Mouse (Mus musculus) bone marrow, adult 2 months (tissue): ENCODE results near the gene Selplg. TPM values are rescaled to one million over a fixed set of nuclear protein-coding genes. Genes with fewer than 3 reads are reported as not detected.
A peak's percentile ranks its signal among the peaks of the same experiment; 100 is the strongest.

Experiments
- H3K27ac ChIP-seq: fragments of 200-500 bp; 2 replicates; pipeline ENCODE4 v1.5.1; 2012; ENCODE audit warnings: low read depth, mild to moderate bottlenecking, control low read depth, inconsistent platforms, low read length; ENCODE audit not compliant: control insufficient read depth, poor library complexity, insufficient read depth
- H3K4me1 ChIP-seq: fragments of 200-500 bp; 2 replicates; pipeline ENCODE4 v1.6.1; 2011; ENCODE audit warnings: low read length; ENCODE audit not compliant: control insufficient read depth, insufficient read depth
- H3K4me3 ChIP-seq: fragments of 200-500 bp; replicated peaks from 2 replicates; pipeline ENCODE3; 2011; ENCODE audit warnings: mild to moderate bottlenecking, low read depth, low read length, control low read depth; ENCODE audit not compliant: control insufficient read depth
- CTCF ChIP-seq: fragments of 200-500 bp; IDR thresholded peaks from 2 replicates; pipeline ENCODE4 v1.5.1; 2011; ENCODE audit warnings: low read length, control low read depth; ENCODE audit not compliant: control insufficient read depth, insufficient read depth
- POLR2A ChIP-seq: fragments of 200-500 bp; IDR thresholded peaks from 2 replicates; pipeline ENCODE4 v1.6.1; 2011; ENCODE audit warnings: low read depth, mild to moderate bottlenecking, control low read depth, low read length, borderline replicate concordance; ENCODE audit not compliant: control insufficient read depth
- WGBS: fragments of 180-500 bp; shearing (Covaris S2); methylation state at CpG from one replicate; pipeline ENCODE4 v1.1.7; 2018; 5-methylcytosine and 5-hydroxymethylcytosine counted together
- polyA plus RNA-seq: library from polyadenylated mRNA; stranded (reverse); fragments of >200 nt; gene quantifications from 2 replicates; pipeline ENCODE4 v1.2.4, GENCODE M21; 2011; ENCODE audit warnings: low replicate concordance; ENCODE audit not compliant: missing spikeins, insufficient read depth, insufficient read length

Gene Selplg
- polyA plus RNA-seq, 1 experiment = 146 TPM

GRCm38 (mm10) chr5:113872936-113873912 lies 40.8 kb upstream of the Selplg start:
- Histone ChIP-seq H3K4me3 (peak overlapping the region; percentile 1), H3K4me1 (peaks cover 16% of the 10 kb centered on the region), H3K27ac (peak overlapping the region; percentile 86)
- WGBS = 70% methylated on average over 13 of the region's 15 CpGs
- no peak for TF ChIP-seq POLR2A
- no peak for TF ChIP-seq CTCF

- Histone ChIP-seq H3K4me3 (no peak overlapping the region), H3K4me1 (peaks cover 16% of the 10 kb centered on the region), H3K27ac (peak overlapping the region; percentile 86)
- 53% methylated on average over 7 of the region's 7 CpGs for WGBS
- TF ChIP-seq CTCF = no peak
Observed at GRCm38 (mm10) chr5:113871903-113872548, 39.6 kb upstream of the Selplg start.

GRCm38 (mm10) chr5:113870393-113871040 lies 38.1 kb upstream of the Selplg start:
- TF ChIP-seq POLR2A (no peak), CTCF (no peak)
- no peak overlapping the region for H3K4me3 ChIP-seq
- WGBS = 42% methylated on average over 21 of the region's 21 CpGs
- H3K4me1 ChIP-seq = peaks cover 16% of the 10 kb centered on the region
- no peak overlapping the region; the same call in 1 of the 2 replicates for H3K27ac ChIP-seq

GRCm38 (mm10) chr5:113869132-113869531 lies 36.7 kb upstream of the Selplg start:
- Histone ChIP-seq H3K4me3 (no peak overlapping the region), H3K27ac (no peak overlapping the region), H3K4me1 (peaks cover 18% of the 10 kb centered on the region)
- WGBS = 7% methylated on average over 11 of the region's 11 CpGs
- TF ChIP-seq CTCF (no peak), POLR2A (no peak)

GRCm38 (mm10) chr5:113864992-113865391 lies 32.5 kb upstream of the Selplg start:
- WGBS = 78% methylated on average over 6 of the region's 6 CpGs
- no peak overlapping the region for H3K4me3 ChIP-seq
- H3K27ac ChIP-seq = no peak overlapping the region
- peaks cover 5% of the 10 kb centered on the region; the same call in 1 of the 2 replicates for H3K4me1 ChIP-seq
- TF ChIP-seq CTCF (no peak), POLR2A (no peak)

- TF ChIP-seq POLR2A (no peak), CTCF (no peak)
- 95% methylated on average over 12 of the region's 12 CpGs for WGBS
- H3K4me3 ChIP-seq = no peak overlapping the region
- H3K4me1 ChIP-seq = peaks cover 2% of the 10 kb centered on the region; the same call in 1 of the 2 replicates
- no peak overlapping the region for H3K27ac ChIP-seq
Observed at GRCm38 (mm10) chr5:113863994-113864393, 31.6 kb upstream of the Selplg start.

GRCm38 (mm10) chr5:113862418-113862817 lies 30.0 kb upstream of the Selplg start:
- 86% methylated on average over 4 of the region's 4 CpGs for WGBS
- Histone ChIP-seq H3K27ac (no peak overlapping the region), H3K4me1 (peaks cover 4% of the 10 kb centered on the region), H3K4me3 (no peak overlapping the region)
- TF ChIP-seq CTCF (no peak), POLR2A (no peak)

- WGBS = 89% methylated on average over 8 of the region's 8 CpGs
- no peak for TF ChIP-seq POLR2A
- peak; percentile 70 for TF ChIP-seq CTCF
- Histone ChIP-seq H3K4me1 (peaks cover 4% of the 10 kb centered on the region), H3K4me3 (no peak overlapping the region), H3K27ac (no peak overlapping the region)
Observed at GRCm38 (mm10) chr5:113861294-113861693, 28.9 kb upstream of the Selplg start.
